Comparison of ENCODE assay signal across 24 mouse cellular contexts in genomic region chr19:32680894-32681293, GRCm38 (mm10). TPM values are rescaled to one million over a fixed set of nuclear protein-coding genes. Genes with fewer than 3 reads are reported as not detected.
DNase-seq lines count a peak whose midpoint lies in the region; ATAC-seq and TF ChIP-seq lines count a peak whose summit lies in the region.
"Had no signal": no experiment of that assay in that cellular context is flagged by ENCODE, and none has a peak within 500 bp of the region (broad histone marks: within the 10 kb centered on the region; RNA-seq: fewer than 3 reads in every experiment).

No protein-coding gene starts in this region.

- no peak for TF ChIP-seq POLR2A in liver, adult 2 months (IDR thresholded peaks at IDR 0.05; ENCODE audit: extremely low read depth, insufficient read depth, low read length)

- H3K9ac ChIP-seq in liver, adult 2 months (ENCODE audit: low read depth, low read length) = no peak overlapping the region
- H3K9ac ChIP-seq in hindbrain, embryonic 16.5 days (ENCODE audit: low read depth, low read length) = no peak overlapping the region
- H3K9ac ChIP-seq: embryonic facial prominence, embryonic 15.5 days; forebrain, embryonic 13.5 days; hindbrain, embryonic 12.5 days; intestine, embryonic 15.5 days; limb, embryonic 12.5 days; neural tube, embryonic 13.5 days had no signal

- no peak overlapping the region for H3K27ac ChIP-seq in liver, adult 2 months (replicated peaks; ENCODE audit: insufficient read depth, low read depth, low read length)
- H3K27ac ChIP-seq in hindbrain, embryonic 16.5 days (ENCODE audit: low read depth, low read length) = no peak overlapping the region
- H3K27ac ChIP-seq: embryonic facial prominence, embryonic 15.5 days; forebrain, embryonic 13.5 days; hindbrain, embryonic 12.5 days; intestine, embryonic 15.5 days; limb, embryonic 12.5 days; neural tube, embryonic 13.5 days had no signal

- H3K79me2 ChIP-seq in liver, adult 2 months (ENCODE audit: control insufficient read depth, insufficient read depth, low read length) = no peaks in the 10 kb centered on the region; the same call in 1 of the 2 replicates

- H3K36me3 ChIP-seq in liver, adult 2 months (ENCODE audit: control insufficient read depth, insufficient read depth, low read length) = peaks cover 29% of the 10 kb centered on the region
- peaks cover 13% of the 10 kb centered on the region for H3K36me3 ChIP-seq in hindbrain, embryonic 16.5 days (ENCODE audit: control insufficient read depth, insufficient read depth, low read length)
- H3K36me3 ChIP-seq: intestine, embryonic 15.5 days had no signal

- H3K9me3 ChIP-seq in hindbrain, embryonic 16.5 days (ENCODE audit: control insufficient read depth, low read length) = no peaks in the 10 kb centered on the region
- H3K9me3 ChIP-seq: embryonic facial prominence, embryonic 15.5 days; forebrain, embryonic 13.5 days; hindbrain, embryonic 12.5 days; intestine, embryonic 15.5 days; limb, embryonic 12.5 days; neural tube, embryonic 13.5 days had no signal

- peaks cover 6% of the 10 kb centered on the region; the same call in 1 of the 2 replicates for H3K4me1 ChIP-seq in liver, adult 2 months (ENCODE audit: control insufficient read depth, insufficient read depth, low read length)
- H3K4me1 ChIP-seq in hindbrain, embryonic 16.5 days (ENCODE audit: control insufficient read depth, insufficient read depth, low read depth, low read length) = no peaks in the 10 kb centered on the region
- H3K4me1 ChIP-seq: embryonic facial prominence, embryonic 15.5 days; forebrain, embryonic 13.5 days; hindbrain, embryonic 12.5 days; intestine, embryonic 15.5 days; limb, embryonic 12.5 days; neural tube, embryonic 13.5 days had no signal

- no peak for TF ChIP-seq CTCF in liver, adult 2 months (IDR thresholded peaks at IDR 0.05; ENCODE audit: low read depth, low read length)

- H3K4me2 ChIP-seq in hindbrain, embryonic 16.5 days (ENCODE audit: low read length) = no peak overlapping the region
- H3K4me2 ChIP-seq: embryonic facial prominence, embryonic 15.5 days; forebrain, embryonic 13.5 days; hindbrain, embryonic 12.5 days; intestine, embryonic 15.5 days; limb, embryonic 12.5 days; midbrain, embryonic 11.5 days; neural tube, embryonic 13.5 days had no signal

- WGBS in liver, adult 2 months = 18% methylated on average over 2 of the region's 2 CpGs
- 98% methylated on average over 2 of the region's 2 CpGs for WGBS in hindbrain, embryonic 16.5 days

- peak overlapping the region; percentile 35; the same call in 1 of the 2 replicates for H3K4me3 ChIP-seq in liver, adult 2 months (ENCODE audit: insufficient read depth, low read depth, low read length)
- H3K4me3 ChIP-seq in hindbrain, embryonic 16.5 days (ENCODE audit: low read length) = no peak overlapping the region
- H3K4me3 ChIP-seq: embryonic facial prominence, embryonic 15.5 days; forebrain, embryonic 13.5 days; hindbrain, embryonic 12.5 days; intestine, embryonic 15.5 days; limb, embryonic 12.5 days; neural tube, embryonic 13.5 days had no signal

- peak; percentile 39; the same call in 1 of the 2 replicates for ATAC-seq in erythroblast, adult 5-6 weeks (replicated peaks; ENCODE audit: low FRiP score, poor library complexity, severe bottlenecking)
- no peak for ATAC-seq in hindbrain, embryonic 16.5 days
- ATAC-seq: forebrain, embryonic 13.5 days; intestine, embryonic 15.5 days had no signal

- no peaks in the 10 kb centered on the region for H3K27me3 ChIP-seq in liver, adult 2 months (ENCODE audit: control insufficient read depth, insufficient read depth, low read length)
- H3K27me3 ChIP-seq in hindbrain, embryonic 16.5 days (replicated peaks; ENCODE audit: control insufficient read depth, insufficient read depth, low read length) = no peaks in the 10 kb centered on the region
- H3K27me3 ChIP-seq: embryonic facial prominence, embryonic 15.5 days; forebrain, embryonic 13.5 days; hindbrain, embryonic 12.5 days; intestine, embryonic 15.5 days; limb, embryonic 12.5 days; neural tube, embryonic 13.5 days had no signal

- peak; percentile 48 for DNase-seq in liver, adult 2 months (ENCODE audit: extremely low read depth, low read depth, low spot score)
- no peak for DNase-seq in liver
- peak; percentile 42 for DNase-seq in 416B (ENCODE audit: low read depth)
- peak; percentile 65 for DNase-seq in CD4-positive helper T cell, adult 2 months (ENCODE audit: low read depth, low spot score)
- DNase-seq in cerebellum, adult 11 months = no peak
- DNase-seq in neural tube, embryonic 10.5 days (ENCODE audit: extremely low spot score, low spot score) = no peak
- DNase-seq: adrenal gland, adult 2 months; cerebellum, adult 18-20 months; cerebellum, postnatal 25 days; gastrocnemius, postnatal 14 days; heart, postnatal 10 days; lung, adult 18-20 months; lung, postnatal 36 days; right cerebral cortex, adult 18-20 months; thymus, postnatal 4 days had no signal

RNA-seq across cellular contexts. Expression of gene Atad1, which starts 58.7 kb away (rescaled TPM):
- total RNA-seq in liver, adult 2 months (2014; rRNA removed) = 43.6 and 51.2 TPM in 2 replicates
- 7.1 and 9.0 TPM in 2 replicates for polyA plus RNA-seq in liver, adult 2 months (2012; rRNA removed)
- 16.3 and 25.7 TPM in 2 replicates for total RNA-seq in erythroblast, adult 5-6 weeks (2015; ENCODE audit: low replicate concordance)
- total RNA-seq in erythroblast, adult 5-6 weeks (2017; ENCODE audit: low replicate concordance) = 11.6 and 19.2 TPM in 2 replicates
- polyA plus RNA-seq in hindbrain, embryonic 16.5 days (2015; fragmentation: Nextera tagmentation; extraction: Ambion mirVana) = 114 and 123 TPM in 2 replicates

Comparison
In these comparisons a context has a peak if more than half of its experiments do, and no peak if none do; other contexts are left out.
1. DNase-seq: peak in liver, adult 2 months (single experiment), 416B (single experiment) and CD4-positive helper T cell, adult 2 months (single experiment); none in liver (single experiment), cerebellum, adult 11 months (single experiment) and neural tube, embryonic 10.5 days (single experiment).